Mouse (Mus musculus) kidney, adult 11 months (tissue): ENCODE data around the gene D17H6S53E.
"Not testable (repeated sequence)": the region's sequence is repeated elsewhere in the genome, so short reads cannot be mapped to it uniquely, and the experiment has no call there.

Experiments
- DNase-seq: peaks from one replicate; pipeline ENCODE4 v3.0.0; 2022

The D17H6S53E gene

GRCm38 (mm10) chr17:35102299-35102698, 23.9 kb upstream of the D17H6S53E start:
- DNase-seq: no peak

- DNase-seq: peak; percentile 85
Observed at GRCm38 (mm10) chr17:35103221-35103690, 22.9 kb upstream of the D17H6S53E start.

- DNase-seq: no peak
Observed at GRCm38 (mm10) chr17:35104079-35104478, 22.1 kb upstream of the D17H6S53E start.

- no peak for DNase-seq
Observed at GRCm38 (mm10) chr17:35104754-35105153, 21.4 kb upstream of the D17H6S53E start.

- DNase-seq: peak; percentile 46
Observed at GRCm38 (mm10) chr17:35105740-35106389, 20.3 kb upstream of the D17H6S53E start.

- DNase-seq: no peak
Observed at GRCm38 (mm10) chr17:35106522-35106921, 19.7 kb upstream of the D17H6S53E start.

GRCm38 (mm10) chr17:35108097-35108496, 18.1 kb upstream of the D17H6S53E start, which contains the start of gene Ly6g5c:
TSS of gene Ly6g5c (plus strand) at chr17:35108279.
- no peak for DNase-seq

GRCm38 (mm10) chr17:35111774-35112173, 14.4 kb upstream of the D17H6S53E start:
- no peak for DNase-seq

GRCm38 (mm10) chr17:35115046-35116019, 10.8 kb upstream of the D17H6S53E start, which contains the start of gene Ly6g5b:
TSS of gene Ly6g5b (minus strand) at chr17:35115428.
- DNase-seq: no peak

- DNase-seq: no peak
Observed at GRCm38 (mm10) chr17:35120745-35121142, 5.4 kb upstream of the D17H6S53E start.

- DNase-seq: peak; percentile 99
Observed at GRCm38 (mm10) chr17:35121143-35121799, 4.9 kb upstream of the D17H6S53E start, which contains the start of gene Gpank1. TSS of gene Gpank1 (plus strand) at chr17:35121455.

- DNase-seq: peak; percentile 59
Observed at GRCm38 (mm10) chr17:35121871-35122303, 4.3 kb upstream of the D17H6S53E start, which contains the start of gene Csnk2b. TSS of gene Csnk2b (minus strand) at chr17:35122053.

GRCm38 (mm10) chr17:35123287-35123686, 2.9 kb upstream of the D17H6S53E start:
- DNase-seq: not testable (repeated sequence)

- not testable (repeated sequence) for DNase-seq
Observed at GRCm38 (mm10) chr17:35124261-35124896, 1.8 kb upstream of the D17H6S53E start.

- DNase-seq: no peak
Observed at GRCm38 (mm10) chr17:35125081-35125480, 1.1 kb upstream of the D17H6S53E start.

- no peak for DNase-seq
Observed at GRCm38 (mm10) chr17:35125578-35125977, 595 bp upstream of the D17H6S53E start.

- no peak for DNase-seq
Observed at GRCm38 (mm10) chr17:35127017-35127416, 844 bp downstream of the D17H6S53E start.

- no peak for DNase-seq
Observed at GRCm38 (mm10) chr17:35128996-35129395, 2.8 kb downstream of the D17H6S53E start.

- no peak for DNase-seq
Observed at GRCm38 (mm10) chr17:35131038-35131437, 4.9 kb downstream of the D17H6S53E start.

GRCm38 (mm10) chr17:35131500-35132173, 5.5 kb downstream of the D17H6S53E start, which contains the start of gene Apom:
TSS of gene Apom (minus strand) at chr17:35132050.
- DNase-seq: peak; percentile 44

GRCm38 (mm10) chr17:35132174-35132560, 6.0 kb downstream of the D17H6S53E start:
- no peak for DNase-seq

- no peak for DNase-seq
Observed at GRCm38 (mm10) chr17:35133517-35133916, 7.3 kb downstream of the D17H6S53E start.
